Mouse (Mus musculus) neural tube, embryonic 14.5 days (tissue): ENCODE data around the gene Ralgapa2. TPM values are rescaled to one million over a fixed set of nuclear protein-coding genes. Genes with fewer than 3 reads are reported as not detected.

Experiments used
- ATAC-seq: fragments of 200-750 bp; cut with Nextera tagmentation; 2 replicates; pipeline ENCODE4 v1.8.0; 2017; ENCODE audit warnings: low read depth, mild to moderate bottlenecking, moderate TSS enrichment, moderate library complexity
- H3K27ac ChIP-seq: fragments of 300-500 bp; sonication (generic); 2 replicates; pipeline ENCODE4 v1.5.1; 2014; ENCODE audit warnings: low read depth, mild to moderate bottlenecking, control low read depth, low read length, moderate library complexity, mixed read lengths
- H3K27me3 ChIP-seq: fragments of 300-500 bp; sonication (generic); 2 replicates; pipeline ENCODE4 v1.6.1; 2014; ENCODE audit warnings: low read length; ENCODE audit not compliant: control insufficient read depth, insufficient read depth
- H3K36me3 ChIP-seq: fragments of 300-500 bp; sonication (generic); 2 replicates; pipeline ENCODE4 v1.6.1; 2014; ENCODE audit warnings: low read length, mixed read lengths; ENCODE audit not compliant: control insufficient read depth, insufficient read depth
- H3K4me1 ChIP-seq: fragments of 300-500 bp; sonication (generic); 2 replicates; pipeline ENCODE4 v1.6.1; 2014; ENCODE audit warnings: low read length; ENCODE audit not compliant: control insufficient read depth, insufficient read depth
- H3K4me2 ChIP-seq: fragments of 300-500 bp; sonication (generic); 2 replicates; pipeline ENCODE4 v1.6.1; 2014; ENCODE audit warnings: mild to moderate bottlenecking, low read depth, low read length, control low read depth
- H3K4me3 ChIP-seq: fragments of 300-500 bp; sonication (generic); 2 replicates; pipeline ENCODE4 v1.5.1; 2014; ENCODE audit warnings: low read depth, low read length, control low read depth, mixed read lengths
- H3K9ac ChIP-seq: fragments of 300-500 bp; sonication (generic); replicated peaks from 2 replicates; pipeline ENCODE4 v1.6.1; 2014; ENCODE audit warnings: low read depth, mild to moderate bottlenecking, control low read depth, low read length, mixed read lengths
- H3K9me3 ChIP-seq: fragments of 300-500 bp; sonication (generic); 2 replicates; pipeline ENCODE4 v1.6.1; 2016; ENCODE audit warnings: low read length; ENCODE audit not compliant: control insufficient read depth
- WGBS: fragments of 180-500 bp; shearing (Covaris S2); extraction: QIAGEN DNeasy Blood & Tissue Kit; methylation state at CpG from one replicate; pipeline ENCODE4 v1.1.7; 2014; 5-methylcytosine and 5-hydroxymethylcytosine counted together
- polyA plus RNA-seq: library from polyadenylated mRNA; unstranded; fragments of >200 nt; fragmentation: Nextera tagmentation; extraction: Ambion mirVana; gene quantifications from 2 replicates; pipeline ENCODE4 v1.2.1, GENCODE M21; 2014

Gene Ralgapa2
- polyA plus RNA-seq, 1 experiment from 2014 or later: 16.1 TPM

- Histone ChIP-seq H3K4me1 (no peaks in the 10 kb centered on the region), H3K36me3 (no peaks in the 10 kb centered on the region; the same call in 1 of the 2 replicates), H3K27me3 (no peaks in the 10 kb centered on the region), H3K4me2 (no peak overlapping the region), H3K27ac (no peak overlapping the region), H3K9me3 (no peaks in the 10 kb centered on the region), H3K9ac (no peak overlapping the region), H3K4me3 (no peak overlapping the region)
- ATAC-seq: no peak
- WGBS: 90% methylated on average over 3 of the region's 3 CpGs
Measured at GRCm38 (mm10) chr2:146488291-146488690, 23.9 kb downstream of the Ralgapa2 start.

- H3K27me3 ChIP-seq: no peaks in the 10 kb centered on the region
- no peak overlapping the region for H3K9ac ChIP-seq
- no peak overlapping the region for H3K4me2 ChIP-seq
- H3K9me3 ChIP-seq: no peaks in the 10 kb centered on the region
- ATAC-seq: no peak
- no peak overlapping the region for H3K27ac ChIP-seq
- H3K36me3 ChIP-seq: no peaks in the 10 kb centered on the region; the same call in 1 of the 2 replicates
- no peaks in the 10 kb centered on the region for H3K4me1 ChIP-seq
- H3K4me3 ChIP-seq: no peak overlapping the region
Measured at GRCm38 (mm10) chr2:146482859-146483258, 29.3 kb downstream of the Ralgapa2 start.

GRCm38 (mm10) chr2:146477491-146477890 is 34.7 kb downstream of the Ralgapa2 start:
- Histone ChIP-seq H3K9me3 (no peaks in the 10 kb centered on the region), H3K9ac (no peak overlapping the region), H3K4me1 (no peaks in the 10 kb centered on the region), H3K27me3 (no peaks in the 10 kb centered on the region), H3K4me3 (no peak overlapping the region), H3K36me3 (no peaks in the 10 kb centered on the region), H3K4me2 (no peak overlapping the region), H3K27ac (no peak overlapping the region)
- WGBS: 93% methylated on average over 4 of the region's 4 CpGs
- no peak for ATAC-seq

GRCm38 (mm10) chr2:146476428-146476972 is 35.6 kb downstream of the Ralgapa2 start:
- no peak for ATAC-seq
- H3K9me3 ChIP-seq: no peaks in the 10 kb centered on the region
- H3K27me3 ChIP-seq: no peaks in the 10 kb centered on the region
- 94% methylated on average over 6 of the region's 6 CpGs for WGBS
- no peak overlapping the region for H3K4me2 ChIP-seq
- no peak overlapping the region for H3K27ac ChIP-seq
- no peak overlapping the region for H3K9ac ChIP-seq
- no peak overlapping the region for H3K4me3 ChIP-seq
- H3K4me1 ChIP-seq: no peaks in the 10 kb centered on the region
- H3K36me3 ChIP-seq: no peaks in the 10 kb centered on the region

GRCm38 (mm10) chr2:146476001-146476400 is 36.1 kb downstream of the Ralgapa2 start:
- H3K4me1 ChIP-seq: 0 out of 2 replicates have a peak, but pooled peaks cover 2% of the 10 kb centered on the region
- H3K4me3 ChIP-seq: no peak overlapping the region
- H3K4me2 ChIP-seq: no peak overlapping the region
- no peak overlapping the region for H3K27ac ChIP-seq
- no peaks in the 10 kb centered on the region for H3K36me3 ChIP-seq
- no peaks in the 10 kb centered on the region for H3K9me3 ChIP-seq
- no peak overlapping the region for H3K9ac ChIP-seq
- H3K27me3 ChIP-seq: no peaks in the 10 kb centered on the region
- no peak for ATAC-seq

- Histone ChIP-seq H3K4me2 (no peak overlapping the region), H3K27me3 (no peaks in the 10 kb centered on the region), H3K9me3 (no peaks in the 10 kb centered on the region), H3K4me3 (no peak overlapping the region), H3K9ac (no peak overlapping the region), H3K27ac (no peak overlapping the region), H3K4me1 (0 out of 2 replicates have a peak, but pooled peaks cover 3% of the 10 kb centered on the region), H3K36me3 (no peaks in the 10 kb centered on the region)
- ATAC-seq: peak; percentile 36; the same call in 1 of the 2 replicates
- WGBS: 49% methylated on average over 5 of the region's 5 CpGs
Measured at GRCm38 (mm10) chr2:146470947-146471346, 41.2 kb downstream of the Ralgapa2 start.

- H3K9me3 ChIP-seq: no peaks in the 10 kb centered on the region
- peak; percentile 77 for ATAC-seq
- 60% methylated on average over 12 of the region's 12 CpGs for WGBS
Measured at GRCm38 (mm10) chr2:146469707-146470420, 42.3 kb downstream of the Ralgapa2 start.

GRCm38 (mm10) chr2:146468898-146469297 is 43.2 kb downstream of the Ralgapa2 start:
- Histone ChIP-seq H3K4me3 (no peak overlapping the region), H3K27ac (no peak overlapping the region), H3K9me3 (no peaks in the 10 kb centered on the region), H3K36me3 (no peaks in the 10 kb centered on the region), H3K9ac (no peak overlapping the region), H3K27me3 (no peaks in the 10 kb centered on the region), H3K4me1 (0 out of 2 replicates have a peak, but pooled peaks cover 3% of the 10 kb centered on the region), H3K4me2 (no peak overlapping the region)
- WGBS: 89% methylated on average over 2 of the region's 2 CpGs
- ATAC-seq: no peak

More at GRCm38 (mm10) chr2:146469707-146470420, 42.3 kb downstream of the Ralgapa2 start:
- Histone ChIP-seq H3K4me2 (no peak overlapping the region), H3K27ac (no peak overlapping the region), H3K27me3 (no peaks in the 10 kb centered on the region), H3K4me3 (no peak overlapping the region), H3K36me3 (no peaks in the 10 kb centered on the region), H3K4me1 (0 out of 2 replicates have a peak, but pooled peaks cover 3% of the 10 kb centered on the region), H3K9ac (no peak overlapping the region)

GRCm38 (mm10) chr2:146468016-146468415 is 44.1 kb downstream of the Ralgapa2 start:
- H3K36me3 ChIP-seq: no peaks in the 10 kb centered on the region
- no peak overlapping the region for H3K4me3 ChIP-seq
- no peak overlapping the region for H3K27ac ChIP-seq
- no peaks in the 10 kb centered on the region for H3K27me3 ChIP-seq
- H3K4me2 ChIP-seq: no peak overlapping the region
- no peak overlapping the region for H3K9ac ChIP-seq
- H3K9me3 ChIP-seq: no peaks in the 10 kb centered on the region
- 0 out of 2 replicates have a peak, but pooled peaks cover 3% of the 10 kb centered on the region for H3K4me1 ChIP-seq
- whole genome bisulfite sequencing: 94% methylated on average over 4 of the region's 4 CpGs
- no peak for ATAC-seq
